Mouse (Mus musculus): Measurements from ENCODE around the gene Gpr146.

The Gpr146 gene

DNA sequence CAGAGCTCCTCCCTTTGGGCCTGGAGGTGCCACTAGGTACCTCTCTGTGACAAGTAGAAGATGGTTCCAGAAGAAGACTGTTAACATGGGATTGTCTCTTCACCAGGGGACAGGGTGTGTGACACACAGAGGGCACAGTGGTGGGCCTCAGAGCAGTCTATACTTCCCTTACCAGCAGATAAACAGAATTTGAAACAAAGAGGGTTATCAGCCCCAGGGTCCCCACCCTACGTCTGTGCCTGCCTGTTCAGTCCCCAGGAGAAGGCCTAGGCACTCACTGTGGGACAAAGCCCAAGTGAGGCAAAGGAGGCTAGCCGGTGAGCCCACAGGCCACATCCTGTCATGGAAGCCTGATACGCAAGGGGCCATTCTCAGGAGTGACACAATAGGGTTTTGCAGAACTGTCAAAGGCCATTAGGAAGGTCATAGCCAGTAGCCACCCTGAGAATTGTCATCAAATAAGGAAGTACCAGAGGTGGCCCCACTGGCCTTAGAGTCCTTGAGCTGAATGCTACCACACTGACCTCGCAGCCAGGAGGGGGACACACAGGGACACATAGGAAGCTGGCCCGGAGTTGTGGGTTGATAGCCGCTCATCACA lies 27.4 kb downstream of the Gpr146 start, which contains the start of gene C130050O18Rik:
Gene C130050O18Rik (plus strand): TSS at position 480 of the 601 bp plus-strand sequence.
- no peak for DNase-seq

DNA sequence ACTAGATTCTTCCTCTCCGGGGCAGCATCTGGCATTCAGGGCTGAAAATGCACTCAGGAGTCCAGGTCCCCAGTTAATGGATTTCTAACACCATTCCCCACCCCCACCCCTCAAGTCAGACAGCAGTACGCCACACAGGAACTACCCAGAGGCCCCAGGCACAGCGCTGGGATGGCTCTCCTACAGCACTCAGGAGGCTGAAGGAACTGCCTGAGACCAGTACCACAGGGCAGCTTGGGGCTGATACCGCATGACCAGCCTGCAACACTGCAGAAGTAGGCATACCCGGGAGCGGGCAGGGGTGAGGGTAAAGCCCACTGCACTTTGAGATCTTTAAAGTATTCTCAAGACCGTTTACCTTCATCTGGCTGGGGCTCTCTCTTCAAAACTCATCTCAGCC lies 28.0 kb downstream of the Gpr146 start:
- DNase-seq: no peak

DNA sequence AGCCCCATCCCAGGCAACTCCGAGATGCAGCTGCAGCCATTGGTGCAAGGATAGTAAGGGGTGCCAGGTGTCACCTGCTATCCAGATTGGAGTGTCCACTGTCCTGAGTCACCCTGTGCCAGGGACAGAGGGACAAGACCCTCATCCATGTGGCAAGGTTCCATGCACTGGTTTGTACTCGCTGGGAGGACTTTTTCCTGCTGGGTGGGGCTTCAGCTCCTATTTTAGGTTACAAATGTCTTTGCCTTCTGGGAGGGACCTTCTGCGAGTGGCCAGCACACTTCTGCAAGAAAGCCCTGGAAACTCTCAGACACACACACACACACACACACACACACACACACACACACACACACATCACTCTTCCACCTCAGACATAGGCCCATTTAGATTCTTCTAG lies 28.5 kb downstream of the Gpr146 start:
- DNase-seq: no peak

DNA sequence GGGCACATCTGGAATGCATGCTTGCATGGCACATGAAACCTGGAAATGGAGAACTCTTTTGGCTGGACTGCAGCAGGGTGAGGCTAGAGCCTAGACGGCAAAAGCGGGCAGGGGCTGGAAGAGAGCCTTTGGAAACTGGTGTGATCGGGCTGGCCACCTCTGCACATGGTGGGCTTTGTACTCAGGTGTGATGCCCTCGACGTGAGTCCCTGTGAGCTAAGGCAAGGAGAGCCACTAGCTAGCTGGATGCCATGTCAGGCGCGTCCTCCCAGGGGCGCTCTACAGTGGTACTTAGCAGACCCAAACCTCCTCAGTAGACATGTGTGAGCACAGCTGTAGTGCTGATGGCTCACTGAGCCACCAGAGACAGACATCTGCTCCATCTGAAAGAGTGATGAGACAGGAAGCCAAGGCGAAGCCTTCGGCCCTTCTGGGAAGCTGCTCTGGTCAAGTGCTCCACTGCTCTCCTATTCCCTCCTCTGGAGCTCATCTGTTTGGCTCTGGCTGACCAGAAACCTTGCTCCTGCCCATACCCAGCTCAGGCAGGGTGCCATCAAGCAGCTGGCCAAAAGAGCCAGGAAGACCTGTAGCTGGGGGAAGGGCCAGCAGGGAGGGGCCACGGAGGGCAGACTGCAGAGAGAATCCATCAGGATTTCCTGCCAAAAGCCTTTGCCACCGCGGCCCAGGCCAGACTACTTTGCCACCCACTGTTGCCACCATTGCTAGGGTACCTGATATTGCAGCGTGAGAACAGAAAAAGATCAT lies 29.8 kb downstream of the Gpr146 start:
- no peak for DNase-seq

DNA sequence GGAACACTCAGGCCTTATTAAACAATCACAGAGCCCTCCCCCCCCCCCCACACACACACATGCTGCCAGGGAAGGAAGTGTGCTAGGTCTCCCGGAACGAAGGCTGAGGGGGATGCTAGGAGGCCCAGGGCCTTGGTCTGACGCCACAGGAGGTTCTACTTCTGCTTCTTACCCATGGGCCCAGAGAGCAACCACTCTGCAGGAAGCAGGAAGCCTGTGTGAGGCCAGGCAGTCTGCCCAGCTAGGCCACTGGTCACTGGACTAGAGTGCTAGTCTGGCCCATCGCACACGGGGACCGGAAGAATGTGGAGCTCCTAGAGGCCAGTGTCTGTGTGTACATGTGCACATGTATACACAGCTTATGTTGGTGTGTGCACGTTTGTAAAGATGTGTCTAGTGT lies 31.0 kb downstream of the Gpr146 start:
- DNase-seq: no peak

DNA sequence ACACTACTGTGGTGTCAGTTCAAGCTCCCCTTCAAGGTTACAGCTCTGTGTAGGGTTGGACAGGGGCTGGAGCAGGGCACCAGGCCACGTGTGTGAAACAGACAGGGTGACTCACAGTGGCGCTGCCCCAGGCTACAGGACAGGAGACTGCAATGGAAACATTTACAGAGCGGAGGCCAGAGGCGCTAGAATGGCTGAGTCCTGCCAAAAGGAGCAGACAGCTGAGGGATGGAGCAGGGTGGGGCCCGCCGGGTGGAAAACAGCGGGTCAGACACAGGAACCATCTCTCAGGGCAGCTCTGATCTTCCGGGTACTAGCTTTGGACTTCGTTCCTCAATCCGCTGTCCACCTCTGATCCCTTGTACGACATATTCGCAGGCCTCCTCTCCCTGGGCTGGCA lies 31.9 kb downstream of the Gpr146 start:
- DNase-seq: no peak

DNA sequence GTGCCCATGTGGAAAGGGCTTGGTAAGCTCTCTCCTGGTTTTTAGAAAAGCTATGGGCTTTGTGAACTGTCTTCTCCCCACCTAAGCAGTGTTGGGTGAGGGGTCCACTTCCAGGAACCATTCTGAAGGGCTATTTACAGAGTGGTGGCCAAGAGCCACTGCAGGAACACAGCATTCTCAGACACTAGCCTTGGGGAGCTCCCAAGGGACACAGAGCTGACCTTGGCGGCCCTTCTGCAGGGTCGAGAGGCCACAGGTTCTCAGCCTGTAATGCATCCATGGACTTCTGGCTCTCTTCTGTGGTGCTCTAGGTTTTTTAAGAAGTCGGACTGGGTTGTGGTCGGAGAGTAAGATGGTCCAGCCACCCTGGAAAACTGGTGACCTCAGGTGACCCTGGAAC lies 32.6 kb downstream of the Gpr146 start:
- DNase-seq: no peak

DNA sequence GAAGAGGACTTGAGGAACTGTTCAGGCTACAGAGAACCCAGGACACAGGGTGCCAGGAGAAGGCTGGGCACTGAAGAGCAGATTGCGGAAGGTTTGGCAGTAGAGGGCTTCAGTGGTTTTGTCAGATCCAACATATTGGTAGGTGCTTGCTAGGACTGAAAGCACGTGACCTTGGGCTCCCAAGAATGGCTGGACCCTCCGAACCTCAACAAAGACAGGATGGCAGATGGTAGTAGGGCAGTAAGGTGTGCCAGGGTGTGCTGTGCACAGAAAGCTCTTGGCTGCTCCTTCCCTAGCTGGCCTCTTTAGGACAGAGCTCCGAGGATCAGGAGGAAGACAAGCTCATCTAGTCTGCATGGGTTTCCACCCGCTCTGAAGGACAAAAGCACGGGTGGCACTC lies 33.6 kb downstream of the Gpr146 start:
- no peak for DNase-seq

DNA sequence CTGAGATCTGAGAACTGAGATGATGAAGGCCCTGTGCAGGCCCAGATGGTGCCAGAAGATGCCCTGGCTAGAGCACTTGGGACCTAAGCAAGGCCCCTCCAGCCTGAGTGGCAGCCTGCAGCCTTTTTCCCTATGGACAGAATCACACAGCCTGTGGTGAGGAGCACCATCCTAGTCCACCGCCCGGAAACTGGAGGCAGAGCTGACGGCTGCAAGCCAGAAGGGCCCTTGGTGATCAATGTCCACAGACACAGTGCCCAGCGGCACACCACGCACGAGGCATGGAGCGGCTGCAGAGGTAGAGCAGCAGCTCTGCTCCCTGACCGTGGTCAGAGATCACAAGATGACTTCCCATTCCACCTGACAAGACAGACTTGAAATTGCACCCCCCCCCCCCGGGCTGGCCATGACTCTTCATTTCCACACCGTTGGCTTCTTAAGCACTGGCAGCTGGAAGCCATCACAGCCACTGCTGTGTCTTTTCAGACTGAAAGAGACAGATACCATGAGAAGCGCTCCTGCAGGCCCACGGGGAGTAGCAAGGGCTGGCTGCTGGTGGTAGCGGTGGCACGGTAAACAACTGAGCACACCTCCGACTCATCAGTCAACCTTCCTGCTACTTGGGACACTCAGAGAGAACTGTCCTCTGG lies 34.3 kb downstream of the Gpr146 start:
- no peak for DNase-seq

DNA sequence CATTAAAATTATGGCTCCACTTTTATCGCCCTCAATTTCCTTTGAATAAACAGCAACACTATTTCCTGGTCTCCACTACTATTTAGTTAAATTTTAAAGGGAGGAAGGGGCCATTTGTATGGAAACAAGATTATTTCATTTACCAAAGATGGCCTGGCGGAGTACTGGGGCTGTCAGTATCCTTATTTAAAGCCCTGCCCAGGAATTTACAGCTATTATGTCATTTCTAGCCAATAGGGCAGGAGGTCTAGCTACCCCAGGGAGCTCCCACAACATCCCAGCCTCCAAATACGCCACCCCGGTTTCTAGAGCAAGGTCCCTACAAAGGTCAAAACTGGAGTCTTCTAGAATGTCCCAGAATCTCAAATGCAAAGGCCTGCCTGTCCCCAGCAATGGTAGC lies 36.0 kb downstream of the Gpr146 start:
- no peak for DNase-seq

DNA sequence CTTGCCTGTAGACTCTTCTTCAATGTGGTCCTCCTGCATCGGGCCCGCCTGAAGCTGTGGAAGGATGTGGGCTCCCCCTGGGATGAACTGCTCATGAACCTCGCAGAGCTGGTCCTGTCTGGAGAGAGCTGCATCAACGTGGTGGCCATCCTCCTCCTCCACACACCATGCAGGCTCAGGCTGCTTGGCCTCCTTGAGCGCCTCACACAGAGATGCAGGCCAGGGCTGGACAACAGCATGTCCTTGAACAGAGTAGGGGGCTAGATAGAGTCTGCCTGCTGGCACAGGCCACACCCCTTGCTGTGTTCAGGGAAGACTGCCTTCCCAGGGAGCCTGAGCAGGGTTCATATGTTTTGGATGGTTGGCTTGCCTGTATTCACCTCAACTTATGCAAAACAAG lies 37.5 kb downstream of the Gpr146 start:
- DNase-seq: no peak

DNA sequence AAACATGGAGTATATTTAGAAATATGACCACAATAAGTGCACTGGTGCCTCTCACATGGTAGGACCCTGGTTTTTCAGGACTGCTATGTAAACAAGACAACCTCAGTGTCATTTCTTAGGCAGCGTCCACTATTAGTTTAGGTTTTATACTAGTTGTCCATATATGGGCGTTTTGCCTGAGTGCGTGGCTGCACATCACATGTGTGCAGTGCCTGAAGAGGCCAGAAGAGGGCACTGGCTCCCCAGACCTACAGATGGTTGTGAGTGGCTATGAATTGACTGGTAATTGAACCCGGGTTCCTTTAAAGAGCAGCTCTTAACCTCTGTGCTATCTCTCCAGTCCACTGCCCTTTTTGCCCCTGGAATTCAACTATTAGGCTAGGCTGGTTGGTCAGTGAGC lies 39.4 kb downstream of the Gpr146 start:
- no peak for DNase-seq

DNA sequence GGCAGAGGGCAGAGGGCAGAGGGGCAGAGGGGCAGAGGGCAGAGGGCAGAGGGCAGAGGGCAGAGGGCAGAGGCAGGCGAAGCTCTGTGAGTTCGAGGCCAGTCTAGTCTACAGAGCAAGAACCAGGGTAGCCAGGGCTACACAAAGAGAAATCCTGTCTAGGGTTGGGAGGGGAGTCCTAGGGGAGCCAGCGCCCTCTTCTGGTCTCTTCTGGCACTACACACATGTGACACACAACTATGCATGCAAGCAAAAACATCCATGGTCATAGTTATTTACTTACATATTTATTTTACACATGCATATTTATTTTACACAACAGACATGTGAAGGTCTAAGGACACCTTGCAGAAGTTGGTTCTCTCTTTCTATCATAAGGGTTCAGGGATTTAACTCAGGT lies 40.0 kb downstream of the Gpr146 start:
- no peak for DNase-seq

DNA sequence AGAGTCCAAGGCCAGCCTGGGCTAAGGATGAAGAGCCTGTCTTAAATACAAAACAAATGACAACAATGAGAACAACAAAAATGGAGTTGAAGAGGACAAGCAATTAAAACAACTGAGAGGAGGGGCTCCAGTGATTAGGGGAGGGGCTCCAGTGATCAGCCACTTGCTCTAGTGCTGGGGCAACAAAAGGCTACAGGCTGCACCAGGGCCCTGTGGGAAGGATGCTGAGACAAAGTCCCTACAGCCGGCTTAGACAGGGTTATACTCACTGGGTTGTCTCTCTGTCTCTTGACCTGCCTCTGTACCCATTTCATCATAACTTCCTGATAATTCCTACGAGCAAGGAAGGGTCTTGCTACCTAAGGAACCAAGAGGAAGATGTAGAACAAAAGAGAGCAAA lies 40.6 kb downstream of the Gpr146 start:
- no peak for DNase-seq

DNA sequence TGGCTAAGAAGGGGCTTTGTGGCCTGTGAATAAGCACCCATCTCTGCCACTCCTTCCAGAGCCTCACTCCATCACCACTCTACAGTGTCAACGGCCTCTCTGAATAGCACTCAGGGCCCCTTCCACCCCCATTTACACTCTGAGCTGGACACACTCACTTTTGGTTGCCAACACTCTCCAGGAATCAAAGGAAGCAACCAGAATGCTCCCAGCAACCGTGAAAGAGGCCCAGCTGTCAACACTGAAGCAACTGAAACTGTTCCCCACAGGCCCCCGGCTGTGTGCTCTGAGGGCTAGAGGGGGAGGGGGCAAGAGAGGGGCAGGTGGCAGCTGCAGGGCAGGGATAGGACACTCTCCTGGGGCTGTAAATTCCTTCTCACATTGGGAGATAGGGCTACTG lies 41.1 kb downstream of the Gpr146 start:
- peak; percentile 46 for DNase-seq

DNA sequence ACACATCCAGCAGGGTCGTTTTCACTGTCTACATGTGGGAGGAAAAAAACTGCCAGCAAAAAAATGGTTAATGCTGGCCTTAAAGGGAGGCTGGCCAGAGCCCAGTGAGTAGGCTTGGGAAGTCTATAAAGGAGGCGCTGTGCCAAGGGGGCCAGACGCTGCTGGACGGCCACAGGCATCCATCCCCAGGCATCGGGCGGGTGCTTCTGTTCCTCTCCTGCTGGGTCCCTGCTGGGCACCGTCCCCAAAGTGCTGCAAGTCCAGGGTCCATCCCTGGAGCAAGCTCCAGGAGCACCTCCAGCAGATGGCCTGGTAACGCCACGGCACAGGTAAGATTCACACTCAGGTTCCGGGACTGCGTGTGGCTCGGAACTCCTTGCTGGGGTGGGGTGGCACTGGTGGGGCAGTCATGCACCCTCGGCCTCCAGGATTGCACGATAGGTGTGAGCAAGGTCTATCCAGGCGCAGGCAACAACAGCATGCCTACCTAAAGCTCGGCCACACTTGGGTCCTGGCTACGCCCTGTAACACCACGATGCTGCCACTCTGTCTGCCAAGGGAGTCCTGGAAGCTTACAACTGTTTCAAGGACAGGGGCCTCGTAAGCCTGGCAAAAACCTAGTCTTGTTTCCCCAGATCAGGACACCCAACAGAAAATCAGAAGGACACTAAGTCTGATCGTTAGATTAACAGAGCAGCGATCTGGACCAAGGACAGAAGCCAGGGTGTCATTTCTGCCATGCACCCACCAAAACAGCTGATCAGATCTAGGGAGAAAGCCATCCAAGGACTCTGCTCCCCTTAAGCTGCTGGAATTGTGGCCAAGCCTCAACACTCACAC lies 45.7 kb downstream of the Gpr146 start, which contains the start of gene Gper1:
Gene Gper1 (plus strand): TSS at position 126 of the 840 bp plus-strand sequence.
- DNase-seq: peak; percentile 32

DNA sequence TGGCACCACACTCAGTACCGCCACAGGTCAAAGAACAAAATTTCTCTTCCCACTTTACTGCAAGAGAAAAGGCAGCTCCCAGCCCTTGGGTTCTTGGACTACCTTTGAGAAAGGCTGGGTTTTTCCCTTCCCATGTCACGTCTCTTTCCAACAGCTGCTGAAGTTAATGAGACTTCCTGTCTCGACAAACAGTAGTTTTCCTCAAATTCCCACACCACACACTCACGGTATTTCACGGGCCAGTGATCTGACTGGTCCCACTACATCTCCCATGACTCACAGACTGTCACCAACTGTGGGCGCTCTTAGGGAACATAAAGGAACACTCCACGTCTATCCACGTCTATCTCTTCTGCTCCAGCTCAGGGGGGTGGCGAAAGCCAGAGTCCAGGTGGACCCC lies 47.7 kb downstream of the Gpr146 start:
- no peak for DNase-seq

DNA sequence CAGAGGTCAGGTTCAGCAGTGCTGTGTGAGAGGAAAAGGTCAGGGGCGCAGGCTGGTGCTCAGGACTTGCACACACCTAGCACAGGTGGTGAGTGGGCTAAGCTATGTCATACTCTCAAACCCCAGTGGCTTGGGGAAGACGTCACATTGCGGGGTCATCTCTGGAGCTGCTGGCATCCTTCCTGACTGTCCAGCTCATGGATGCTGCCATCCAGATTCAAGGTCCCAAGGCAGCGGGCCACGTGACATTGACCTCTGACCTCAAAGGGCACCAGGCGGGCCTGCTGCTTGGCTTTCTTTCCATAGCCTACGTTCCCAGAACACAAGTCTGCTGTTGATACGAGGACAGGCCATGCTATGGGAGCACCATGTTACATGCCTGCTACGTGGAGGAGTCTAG lies 49.5 kb downstream of the Gpr146 start:
- no peak for DNase-seq

DNA sequence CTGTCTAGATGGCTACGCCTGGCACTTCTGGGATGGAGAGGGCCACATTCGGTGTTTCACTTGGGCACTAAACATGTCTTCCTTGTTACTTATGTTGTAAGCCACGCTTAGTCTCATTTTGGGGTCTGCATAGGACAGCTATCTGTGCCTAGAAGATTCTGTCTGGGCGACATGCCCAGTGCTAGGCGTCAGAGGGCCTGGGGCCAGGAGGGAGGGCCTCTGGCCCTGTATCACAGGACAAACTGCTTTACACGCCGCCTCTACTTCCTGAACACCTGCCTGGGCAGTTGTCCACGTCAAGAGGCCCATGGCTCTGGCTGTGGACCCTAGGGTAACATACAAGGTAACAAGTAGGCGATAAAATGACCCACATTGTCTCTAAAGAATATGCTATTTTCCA lies 50.5 kb downstream of the Gpr146 start:
- DNase-seq: no peak

DNA sequence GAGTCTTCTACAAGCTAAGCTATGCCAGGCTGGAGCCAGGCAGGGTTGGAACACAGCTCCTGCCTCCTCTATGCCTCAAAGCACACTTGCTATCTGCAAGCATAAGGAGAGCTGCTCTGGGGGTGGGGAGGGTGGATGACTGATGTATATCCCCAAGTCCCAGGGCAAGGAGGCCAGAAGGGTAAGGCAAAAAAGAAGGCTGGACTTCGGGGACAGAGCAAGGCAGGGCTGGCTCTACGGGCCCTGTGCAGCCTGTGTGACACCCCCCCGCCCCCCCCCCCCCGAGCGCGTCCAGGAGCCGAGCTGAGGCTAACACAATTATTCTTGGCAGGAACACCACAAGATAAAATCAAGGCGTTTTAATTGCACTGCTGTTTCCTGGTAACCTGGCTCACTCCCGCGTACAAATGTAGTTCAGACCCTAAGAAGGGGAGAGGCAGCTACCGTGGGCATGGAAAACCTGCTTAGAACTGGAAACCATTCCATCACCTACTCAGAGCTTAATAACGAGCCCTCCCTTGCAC lies 52.4 kb downstream of the Gpr146 start:
- no peak for DNase-seq

DNA sequence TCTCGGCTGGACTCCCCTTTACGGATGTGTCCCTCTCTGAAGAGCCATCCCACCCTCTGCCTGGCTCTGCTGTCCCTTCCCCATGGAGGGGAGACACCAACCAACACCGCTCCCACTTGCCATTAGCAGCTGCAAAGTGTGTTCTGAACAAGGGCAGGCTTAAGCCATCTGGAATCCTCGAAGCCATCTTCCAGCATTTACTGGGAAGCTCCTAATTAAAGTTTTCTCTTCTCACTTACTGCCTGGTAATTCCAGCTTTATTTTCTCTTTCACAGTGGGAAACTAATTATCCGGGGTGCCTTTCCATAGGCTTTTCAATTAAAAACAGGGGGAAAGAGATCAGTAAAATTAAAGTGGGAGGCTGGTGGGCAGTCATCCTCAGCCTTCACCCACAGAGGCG lies 54.8 kb downstream of the Gpr146 start:
- no peak for DNase-seq

DNA sequence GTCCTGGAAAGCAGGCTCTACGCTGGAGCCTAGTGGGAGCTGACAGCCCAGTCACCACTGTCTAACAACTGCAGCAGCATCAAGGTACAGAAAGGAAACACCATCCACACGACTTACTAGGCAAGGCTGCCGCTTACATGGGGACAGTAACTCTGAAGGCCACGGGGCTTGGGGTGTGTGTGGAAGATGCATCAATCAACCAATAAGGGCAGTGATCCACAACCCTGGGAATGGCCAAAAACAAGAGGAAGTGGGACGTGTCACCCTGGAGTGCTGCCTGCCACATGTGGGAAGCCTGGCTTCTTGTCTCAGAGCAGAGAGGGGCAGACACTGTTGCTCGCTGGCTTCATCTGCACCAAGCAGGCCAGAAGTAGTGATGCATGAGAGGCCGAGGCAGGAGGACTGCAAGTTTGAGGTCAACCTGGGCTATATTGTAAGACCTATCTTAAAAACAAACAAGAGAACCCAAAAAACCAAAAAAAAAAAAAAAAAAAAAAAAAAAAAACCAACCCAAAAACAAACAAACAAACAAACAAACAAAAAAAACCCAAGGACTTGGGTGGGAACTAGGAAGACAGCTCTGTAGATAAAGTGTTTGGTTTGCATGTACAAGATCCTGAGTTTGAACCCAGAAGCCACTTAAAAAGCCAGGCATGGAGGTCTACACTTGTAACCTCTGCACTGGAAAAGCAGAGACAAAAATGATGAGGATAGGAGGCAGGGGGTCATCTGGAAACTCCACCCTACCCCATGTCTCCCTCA lies 55.4 kb downstream of the Gpr146 start:
- DNase-seq: no peak

Data from embryo, embryonic 11 days (tissue).